Mouse (Mus musculus): Measurements from ENCODE around the gene Cryba4. TPM values are rescaled to one million over a fixed set of nuclear protein-coding genes. Genes with fewer than 3 reads are reported as not detected.

Cryba4 gene
- total and polyA plus RNA-seq, 3 experiments = 0.39 to 0.77 TPM; not detected in 1

GRCm38 (mm10) chr5:112280151-112280550 lies 27.8 kb upstream of the Cryba4 start:
- DNase-seq (ENCODE audit: low read depth, low spot score) = peak; percentile 70
- TF ChIP-seq ZNF384 (IDR thresholded peaks at IDR 0.05; ENCODE audit: low read depth, low read length) = no peak
- TF ChIP-seq CTCF (IDR thresholded peaks at IDR 0.05 in 2 of 3, conservative IDR thresholded peaks at IDR 0.05 in 1 of 3; ENCODE audit: control insufficient read depth in 1 of 3, insufficient read depth in 1 of 3, low read depth in 2 of 3, low read length in 3 of 3, poor library complexity in 1 of 3, severe bottlenecking in 1 of 3) = no peak
- TF ChIP-seq EP300 (IDR thresholded peaks at IDR 0.05; ENCODE audit: low read depth in 1 of 2, low read length in 2 of 2) = peak in 1 of 2 experiments; percentile 15; a peak in 2 of 4 replicates
- 0 out of 2 replicates have a peak, but pooled peaks have one; percentile 30 for TF ChIP-seq MYC (IDR thresholded peaks at IDR 0.05; ENCODE audit: low read depth, low read length)
- peak; percentile 42 for TF ChIP-seq TAL1 (IDR thresholded peaks at IDR 0.05; ENCODE audit: low read length)
- TF ChIP-seq TBP (IDR thresholded peaks at IDR 0.05; ENCODE audit: low read depth, low read length) = 0 out of 2 replicates have a peak, but pooled peaks have one; percentile 46
- no peak for TF ChIP-seq RCOR1 (IDR thresholded peaks at IDR 0.05; ENCODE audit: low read depth, low read length)
- TF ChIP-seq GATA1 (IDR thresholded peaks at IDR 0.05; ENCODE audit: low read depth, low read length) = no peak
- no peak for TF ChIP-seq HCFC1 (IDR thresholded peaks at IDR 0.05; ENCODE audit: low read depth, low read length)
- no peak for TF ChIP-seq ZC3H11A (IDR thresholded peaks at IDR 0.05; ENCODE audit: low read depth, low read length)
- TF ChIP-seq MXI1 (IDR thresholded peaks at IDR 0.05; ENCODE audit: low read depth, low read length) = 0 out of 2 replicates have a peak, but pooled peaks have one; percentile 23
- 0 out of 2 replicates have a peak, but pooled peaks have one; percentile 52 for TF ChIP-seq MAZ (IDR thresholded peaks at IDR 0.05; ENCODE audit: low read depth, low read length)
- H3K79me2 ChIP-seq (ENCODE audit: control insufficient read depth, insufficient read depth, low read length, poor library complexity) = peaks cover 78% of the 10 kb centered on the region
- no peaks in the 10 kb centered on the region for H3K9me3 ChIP-seq (replicated peaks; ENCODE audit: insufficient read depth, low read length)
- H3K27me3 ChIP-seq (ENCODE audit: control insufficient read depth in 1 of 2, insufficient read depth in 2 of 2, low read length in 2 of 2) = no peaks in the 10 kb centered on the region
- H3K4me1 ChIP-seq (ENCODE audit: control insufficient read depth in 1 of 2, insufficient read depth in 2 of 2, low read length in 2 of 2) = peaks cover 13 to 79% of the 10 kb centered on the region in 2 experiments
- no peak overlapping the region for H3K4me3 ChIP-seq (ENCODE audit: control insufficient read depth in 1 of 2, insufficient read depth in 1 of 2, low read depth in 2 of 2, low read length in 2 of 2)
- H3K27ac ChIP-seq (ENCODE audit: control insufficient read depth, low read depth, low read length) = peak overlapping the region; percentile 63
- H3K36me3 ChIP-seq (ENCODE audit: control insufficient read depth in 1 of 2, insufficient read depth in 2 of 2, low read length in 2 of 2) = peaks cover 0 to 65% of the 10 kb centered on the region in 2 experiments; a peak in 2 of 4 replicates
- peak overlapping the region; percentile 32 for H3K9ac ChIP-seq (ENCODE audit: control insufficient read depth, low read depth, low read length, poor library complexity, severe bottlenecking)

DNA sequence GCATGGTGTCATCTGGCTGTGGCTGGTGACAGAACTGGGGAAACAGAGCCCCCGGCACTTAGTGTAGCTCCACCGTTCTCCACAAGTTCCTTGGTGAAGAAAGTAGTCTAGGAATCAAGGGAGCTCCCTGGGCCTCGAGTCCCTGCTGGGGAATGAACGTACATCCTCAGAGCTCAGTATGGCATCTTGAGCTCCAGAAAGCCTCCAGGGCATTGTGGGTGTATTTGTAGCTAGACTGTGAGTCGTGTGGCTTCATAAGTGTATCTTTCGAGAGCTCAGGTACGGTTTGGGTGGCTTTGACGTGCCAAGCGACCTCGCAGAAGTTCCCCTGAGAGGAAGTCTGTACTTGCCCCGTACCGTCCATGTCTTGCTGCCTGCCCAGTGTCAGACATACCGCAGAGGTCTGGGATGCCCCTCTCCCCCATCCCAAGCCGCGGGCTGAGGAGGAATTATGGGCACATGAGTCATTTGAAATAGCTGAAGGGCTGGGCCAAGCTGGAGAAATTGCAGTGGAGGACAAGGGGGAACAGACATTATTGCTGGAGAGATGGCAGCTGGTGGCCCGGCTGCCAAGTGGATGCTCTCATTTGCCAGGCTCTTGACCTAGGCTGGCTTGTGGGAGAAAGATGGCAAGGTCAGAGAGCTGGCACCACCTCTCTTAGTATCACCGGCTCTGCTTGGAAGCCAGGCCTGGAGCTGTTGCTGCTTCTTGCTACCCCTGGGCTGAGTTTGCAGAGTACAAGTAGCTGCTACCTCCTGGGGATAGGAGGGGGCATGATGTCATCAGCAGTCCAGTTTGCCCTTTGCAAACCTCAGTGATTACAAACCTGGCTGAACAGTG lies 27.1 kb upstream of the Cryba4 start:
- TF ChIP-seq ETS1 (IDR thresholded peaks at IDR 0.05; ENCODE audit: low read depth, low read length) = no peak
- peak; percentile 5; the same call in 1 of the 2 replicates for TF ChIP-seq SIN3A (IDR thresholded peaks at IDR 0.05; ENCODE audit: low read length)
- H3K9me3 ChIP-seq (replicated peaks; ENCODE audit: insufficient read depth, low read length) = no peaks in the 10 kb centered on the region
- DNase-seq (ENCODE audit: low read depth, low spot score) = no peak
- H3K27ac ChIP-seq (ENCODE audit: control insufficient read depth, low read depth, low read length) = peak overlapping the region; percentile 63
- peaks cover 70% of the 10 kb centered on the region for H3K79me2 ChIP-seq (ENCODE audit: control insufficient read depth, insufficient read depth, low read length, poor library complexity)
- peaks cover 11 to 71% of the 10 kb centered on the region in 2 experiments for H3K4me1 ChIP-seq (ENCODE audit: control insufficient read depth in 1 of 2, insufficient read depth in 2 of 2, low read length in 2 of 2)
- H3K27me3 ChIP-seq (ENCODE audit: control insufficient read depth in 1 of 2, insufficient read depth in 2 of 2, low read length in 2 of 2) = no peaks in the 10 kb centered on the region
- H3K36me3 ChIP-seq (ENCODE audit: control insufficient read depth in 1 of 2, insufficient read depth in 2 of 2, low read length in 2 of 2) = peaks cover 0 to 57% of the 10 kb centered on the region in 2 experiments; a peak in 2 of 4 replicates
- peak overlapping the region; percentile 32 for H3K9ac ChIP-seq (ENCODE audit: control insufficient read depth, low read depth, low read length, poor library complexity, severe bottlenecking)
- H3K4me3 ChIP-seq (ENCODE audit: control insufficient read depth in 1 of 2, insufficient read depth in 1 of 2, low read depth in 2 of 2, low read length in 2 of 2) = no peak overlapping the region
